Mouse (Mus musculus) kidney, embryonic 15.5 days (tissue): Measurements from ENCODE around the gene Epp13. TPM values are rescaled to one million over a fixed set of nuclear protein-coding genes. Genes with fewer than 3 reads are reported as not detected.
"Not testable (repeated sequence)": the region's sequence is repeated elsewhere in the genome, so short reads cannot be mapped to it uniquely, and the experiment has no call there.

ENCODE experiments used
- ATAC-seq: fragments of 200-750 bp; cut with Nextera tagmentation; replicated peaks from 2 replicates; pipeline ENCODE4 v1.8.0; 2017; ENCODE audit warnings: moderate TSS enrichment; ENCODE audit not compliant: low FRiP score
- H3K27ac ChIP-seq: fragments of 300-500 bp; sonication (generic); 2 replicates; pipeline ENCODE4 v1.5.1; 2015; ENCODE audit warnings: mild to moderate bottlenecking, inconsistent platforms
- H3K27me3 ChIP-seq: fragments of 300-500 bp; sonication (generic); 2 replicates; pipeline ENCODE4 v1.6.1; 2015; ENCODE audit warnings: inconsistent platforms
- H3K36me3 ChIP-seq: fragments of 300-500 bp; sonication (generic); 2 replicates; pipeline ENCODE4 v1.6.1; 2015; ENCODE audit warnings: inconsistent platforms
- H3K4me1 ChIP-seq: fragments of 300-500 bp; sonication (generic); 2 replicates; pipeline ENCODE4 v1.6.1; 2015; ENCODE audit warnings: inconsistent platforms
- H3K4me2 ChIP-seq: fragments of 300-500 bp; sonication (generic); 2 replicates; pipeline ENCODE4 v1.6.1; 2015; ENCODE audit warnings: moderate library complexity, mild to moderate bottlenecking, inconsistent platforms
- H3K4me3 ChIP-seq: fragments of 300-500 bp; sonication (generic); replicated peaks from 2 replicates; pipeline ENCODE4 v1.5.1; 2015; ENCODE audit warnings: mild to moderate bottlenecking, inconsistent platforms
- H3K9ac ChIP-seq: fragments of 300-500 bp; sonication (generic); 2 replicates; pipeline ENCODE4 v1.6.1; 2015; ENCODE audit warnings: mild to moderate bottlenecking, inconsistent platforms
- H3K9me3 ChIP-seq: fragments of 300-500 bp; sonication (generic); replicated peaks from 2 replicates; pipeline ENCODE4 v1.6.1; 2016; ENCODE audit warnings: inconsistent platforms
- WGBS: fragments of 180-500 bp; shearing (Covaris S2); methylation state at CpG from one replicate; pipeline ENCODE4 v1.1.7; 2015; ENCODE audit warnings: mixed read lengths; 5-methylcytosine and 5-hydroxymethylcytosine counted together
- polyA plus RNA-seq: library from polyadenylated mRNA; unstranded; fragments of >200 nt; fragmentation: Nextera tagmentation; extraction: Ambion mirVana; gene quantifications from 2 replicates; pipeline ENCODE4 v1.2.1, GENCODE M21; 2015

The Epp13 gene
- polyA plus RNA-seq, 1 experiment from 2014 or later = not detected

DNA sequence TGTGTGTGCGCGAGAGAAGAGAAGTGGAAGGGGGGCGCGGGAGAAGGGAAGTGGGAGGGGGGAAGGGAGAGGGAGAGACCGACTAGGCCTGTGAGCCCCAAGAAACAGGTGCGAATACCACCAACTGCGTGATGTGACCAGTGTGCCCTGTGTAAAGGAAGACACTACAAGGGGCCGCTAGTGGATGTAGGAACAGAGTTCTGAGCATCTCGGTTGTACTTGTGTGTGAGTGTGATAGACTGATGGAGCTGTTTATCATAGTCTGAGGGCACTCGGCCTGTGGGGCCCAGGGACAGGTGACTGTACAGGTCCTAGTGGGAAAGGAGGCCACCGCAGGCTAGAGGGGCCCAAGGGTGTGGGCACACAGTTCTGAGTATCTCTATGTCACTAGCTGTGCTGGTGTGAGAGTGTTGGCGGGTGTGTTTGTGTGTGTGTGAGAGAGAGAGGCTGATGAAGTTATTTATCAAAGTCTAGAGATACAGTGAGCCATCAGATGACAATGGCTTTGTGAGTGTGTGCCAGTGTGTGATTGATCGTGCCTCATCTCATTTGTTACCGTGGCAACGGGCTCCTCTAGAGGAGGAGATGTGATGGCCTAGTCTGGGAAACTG lies 34.5 kb downstream of the Epp13 start:
- no peaks in the 10 kb centered on the region for H3K36me3 ChIP-seq
- no peaks in the 10 kb centered on the region for H3K27me3 ChIP-seq
- peak overlapping the region; percentile 31 for H3K9ac ChIP-seq
- H3K4me2 ChIP-seq = peak overlapping the region; percentile 74
- no peaks in the 10 kb centered on the region for H3K9me3 ChIP-seq
- peak; percentile 26 for ATAC-seq
- WGBS = 27% methylated on average over 15 of the region's 15 CpGs
- H3K4me1 ChIP-seq = peaks cover 19% of the 10 kb centered on the region
- no peak overlapping the region for H3K27ac ChIP-seq
- H3K4me3 ChIP-seq = peak overlapping the region; percentile 54

GRCm38 (mm10) chr7:6291121-6291520 lies 38.6 kb downstream of the Epp13 start:
- WGBS = 87% methylated on average over 5 of the region's 6 CpGs
- H3K27me3 ChIP-seq, ATAC-seq: not testable (repeated sequence)

DNA sequence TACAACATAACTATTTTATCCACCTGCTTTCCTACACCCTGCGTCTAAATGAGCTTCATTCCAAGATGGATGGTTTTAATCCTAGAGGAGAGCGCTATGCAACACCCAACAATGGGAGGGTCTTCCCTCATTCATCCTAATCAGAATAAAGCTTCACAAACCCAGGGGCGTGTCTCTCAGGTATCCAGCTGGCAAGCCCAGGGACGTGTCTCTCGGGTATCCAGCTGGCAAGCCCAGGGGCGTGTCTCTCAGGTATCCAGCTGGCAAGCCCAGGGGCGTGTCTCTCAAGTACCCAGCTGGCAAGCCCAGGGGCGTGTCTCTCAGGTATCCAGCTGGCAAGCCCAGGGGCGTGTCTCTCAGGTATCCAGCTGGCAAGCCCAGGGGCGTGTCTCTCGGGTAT lies 48.3 kb downstream of the Epp13 start:
- WGBS = 82% methylated on average over 11 of the region's 11 CpGs
- not testable (repeated sequence) for H3K4me1 ChIP-seq, H3K9ac ChIP-seq, H3K9me3 ChIP-seq, ATAC-seq, H3K4me2 ChIP-seq, H3K27ac ChIP-seq, H3K4me3 ChIP-seq, H3K27me3 ChIP-seq
- H3K36me3 ChIP-seq = peaks cover 20% of the 10 kb centered on the region

More at GRCm38 (mm10) chr7:6291121-6291520, 38.6 kb downstream of the Epp13 start:
- not testable (repeated sequence) for H3K9ac ChIP-seq, H3K9me3 ChIP-seq, H3K27ac ChIP-seq, H3K4me3 ChIP-seq, H3K4me2 ChIP-seq
- peaks cover 10% of the 10 kb centered on the region for H3K4me1 ChIP-seq
- peaks cover 14% of the 10 kb centered on the region for H3K36me3 ChIP-seq

DNA sequence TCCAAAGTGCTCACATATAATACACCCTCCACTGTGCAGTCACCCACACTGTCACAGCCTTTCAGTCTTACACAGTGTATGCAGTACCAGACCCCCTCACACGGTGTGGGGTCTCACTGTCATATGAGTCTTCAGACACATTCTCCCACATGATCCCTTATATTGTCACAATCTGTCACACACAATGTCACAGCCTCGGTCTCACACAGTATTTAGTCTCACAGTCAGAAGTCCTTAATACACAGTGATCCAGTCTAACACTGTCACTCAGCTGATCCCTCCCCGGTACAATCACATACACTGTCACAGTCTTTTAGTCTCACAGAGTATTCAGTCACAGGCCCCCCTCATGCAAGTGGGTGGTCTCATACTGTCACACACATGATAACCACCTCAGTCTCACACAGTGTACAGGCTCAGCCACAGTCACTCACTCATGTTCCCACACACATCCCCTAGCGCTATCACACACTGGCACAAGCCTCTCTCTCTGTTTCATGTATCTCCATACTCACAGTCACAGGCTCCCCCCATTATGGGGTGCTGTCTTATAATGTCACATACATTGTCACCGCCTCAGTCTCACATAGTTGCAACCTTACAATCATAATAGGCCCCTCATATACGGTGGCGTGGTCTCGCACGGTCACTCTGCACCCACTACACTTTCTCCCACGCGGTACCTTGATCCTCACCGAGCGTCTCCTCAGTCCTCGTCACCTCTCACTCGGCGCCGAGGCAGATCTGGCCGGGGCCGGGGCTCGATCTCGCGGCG lies 78.1 kb downstream of the Epp13 start:
- peak overlapping the region; percentile 88 for H3K27ac ChIP-seq
- no peaks in the 10 kb centered on the region for H3K27me3 ChIP-seq
- WGBS = 17% methylated on average over 23 of the region's 23 CpGs
- H3K4me2 ChIP-seq = peak overlapping the region; percentile 69
- H3K9ac ChIP-seq = peak overlapping the region; percentile 67
- H3K9me3 ChIP-seq = no peaks in the 10 kb centered on the region
- H3K36me3 ChIP-seq = peaks cover 13% of the 10 kb centered on the region; the same call in 1 of the 2 replicates
- peak; percentile 77 for ATAC-seq
- H3K4me3 ChIP-seq = peak overlapping the region; percentile 66
- H3K4me1 ChIP-seq = peaks cover 12% of the 10 kb centered on the region

DNA sequence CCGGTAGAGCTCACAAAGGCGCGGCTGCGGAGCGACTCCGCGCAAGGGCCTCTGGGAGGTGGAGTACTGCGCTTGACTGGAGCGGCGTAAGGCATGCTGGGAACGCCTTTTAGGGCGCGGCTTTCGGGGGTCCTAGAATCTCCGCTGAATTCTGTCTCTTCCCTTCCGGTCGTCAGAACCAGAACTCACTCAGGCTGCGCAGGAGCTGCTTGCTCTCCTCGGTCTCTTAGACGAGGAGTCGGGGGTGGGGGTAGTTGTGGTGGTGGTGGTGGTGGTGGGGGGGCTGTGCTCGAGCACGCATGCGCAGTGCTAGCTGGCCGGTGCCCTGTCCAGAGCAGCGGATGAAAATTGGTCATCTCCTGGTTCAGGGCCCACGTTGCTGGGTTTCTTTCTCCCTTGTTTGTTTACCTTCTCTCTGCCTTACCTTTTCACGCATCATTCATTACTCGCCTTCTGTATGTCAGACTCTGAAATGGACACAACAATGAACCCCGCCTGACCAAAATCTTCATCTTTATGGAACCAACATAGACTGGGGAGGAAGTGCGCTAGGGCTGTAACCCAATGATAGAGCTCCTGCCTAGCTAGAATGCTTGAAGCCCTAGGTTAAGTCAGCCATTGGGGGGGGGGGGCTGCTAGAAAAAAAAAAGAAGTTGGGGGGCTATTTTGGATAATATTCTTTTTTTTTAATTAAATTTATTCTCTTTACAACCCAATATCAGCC lies 78.9 kb downstream of the Epp13 start, which contains the start of gene Zfp583:
Gene Zfp583, minus strand, starts transcription at position 53 of the 724 bp plus-strand sequence.
- peak within 1 kb of the TSS; percentile 66 for H3K4me3 ChIP-seq
- peak; percentile 98 for ATAC-seq
- H3K9ac ChIP-seq = peak within 1 kb of the TSS; percentile 67
- no peaks in the 10 kb centered on the region for H3K27me3 ChIP-seq
- H3K4me1 ChIP-seq = peaks cover 12% of the 10 kb centered on the region
- WGBS = 5% methylated on average over 31 of the region's 31 CpGs
- peak within 1 kb of the TSS; percentile 88 for H3K27ac ChIP-seq
- peaks cover 11% of the 10 kb centered on the region; the same call in 1 of the 2 replicates for H3K36me3 ChIP-seq
- peak within 1 kb of the TSS; percentile 69 for H3K4me2 ChIP-seq
- no peaks in the 10 kb centered on the region for H3K9me3 ChIP-seq

Other genes with a start within 250 kb of the Epp13 start
- gene Vmn1r65, start 241.7 kb upstream of the Epp13 start, polyA plus RNA-seq = not detected in 2 replicates
- not detected in 2 replicates for gene Nlrp4c, start 207.5 kb upstream of the Epp13 start, polyA plus RNA-seq
- 30.7 and 31.9 TPM in 2 replicates for gene Zfp787, start 96.7 kb upstream of the Epp13 start, polyA plus RNA-seq
- 65.5 and 71.4 TPM in 2 replicates for gene Zfp444, start 80.5 kb upstream of the Epp13 start, polyA plus RNA-seq
- not detected in 2 replicates for gene Galp, start 55.6 kb upstream of the Epp13 start, polyA plus RNA-seq
- not detected in 2 replicates for gene Zscan5b, start 30.4 kb upstream of the Epp13 start, polyA plus RNA-seq
- 5.9 and 6.3 TPM in 2 replicates for gene Zfp667, start 33.9 kb downstream of the Epp13 start, polyA plus RNA-seq
- gene Zfp583, start 78.6 kb downstream of the Epp13 start, polyA plus RNA-seq = 5.1 and 6.2 TPM in 2 replicates
- 2.3 and 2.4 TPM in 2 replicates for gene Gm3854, start 91.0 kb downstream of the Epp13 start, polyA plus RNA-seq
- gene Zfp78, start 110.6 kb downstream of the Epp13 start, polyA plus RNA-seq = 1.7 and 2.5 TPM in 2 replicates
- 7.8 and 8.3 TPM in 2 replicates for gene Zfp28, start 130.6 kb downstream of the Epp13 start, polyA plus RNA-seq
- gene Smim17, start 146.0 kb downstream of the Epp13 start, polyA plus RNA-seq = 0.04 and 0.17 TPM in 2 replicates
- not detected in 2 replicates for gene Gm20715, start 157.6 kb downstream of the Epp13 start, polyA plus RNA-seq
- not detected in 2 replicates for gene Olfr1344, start 186.0 kb downstream of the Epp13 start, polyA plus RNA-seq
- not detected in 2 replicates for gene Olfr1336, start 203.5 kb downstream of the Epp13 start, polyA plus RNA-seq
- gene Olfr1346, start 214.4 kb downstream of the Epp13 start, polyA plus RNA-seq = not detected in 2 replicates
- gene Olfr5, start 234.2 kb downstream of the Epp13 start, polyA plus RNA-seq = not detected in 2 replicates
- gene Olfr1347, start 247.0 kb downstream of the Epp13 start, polyA plus RNA-seq = not detected in 2 replicates